Mouse (Mus musculus) adrenal gland, postnatal 14 days (tissue): ENCODE results near the gene Gm10521. TPM values are rescaled to one million over a fixed set of nuclear protein-coding genes. Genes with fewer than 3 reads are reported as not detected.
"Not testable (repeated sequence)": the region's sequence is repeated elsewhere in the genome, so short reads cannot be mapped to it uniquely, and the experiment has no call there.

Source experiments
- DNase-seq: peaks from one replicate; pipeline ENCODE4 v3.0.0; 2021; ENCODE audit warnings: mixed read lengths
- long read RNA-seq, 2 experiments: library from polyadenylated mRNA; stranded (forward); transcript quantifications; one replicate each; pipeline ENCODE4 v2.0.0; 2021
- total RNA-seq: library from RNA; stranded (reverse); gene quantifications from 2 replicates; pipeline ENCODE4 v1.2.3, GENCODE M21; 2021

The Gm10521 gene
- 0.11 and 0.75 TPM in 2 replicates for total RNA-seq
- long read RNA-seq, experiment 1: 0 reads
- long read RNA-seq, experiment 2: 0 reads

DNA sequence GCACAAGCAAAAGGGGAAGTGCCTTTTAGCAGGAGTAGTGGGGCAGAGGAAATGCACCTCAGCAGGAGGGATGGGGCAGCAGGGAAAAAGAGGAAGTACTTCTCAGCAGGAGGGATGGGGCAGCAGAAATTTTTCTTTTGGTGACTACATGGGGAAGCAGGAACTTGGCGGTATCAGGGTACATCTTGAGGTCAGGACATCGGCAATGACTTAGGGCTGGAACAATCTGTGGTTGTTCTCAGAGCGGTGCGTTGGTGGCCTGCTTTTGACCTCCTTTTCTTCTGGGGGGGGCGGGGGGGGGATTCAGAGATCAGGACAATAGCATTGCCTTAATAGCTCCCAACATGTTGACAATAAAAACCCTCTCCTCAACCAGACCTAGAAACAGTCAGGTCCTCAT, at the start of gene Gm10521:
Gm10521 (plus strand) TSS at position 301 of the 400 bp plus-strand sequence.
- not testable (repeated sequence) for DNase-seq

DNA sequence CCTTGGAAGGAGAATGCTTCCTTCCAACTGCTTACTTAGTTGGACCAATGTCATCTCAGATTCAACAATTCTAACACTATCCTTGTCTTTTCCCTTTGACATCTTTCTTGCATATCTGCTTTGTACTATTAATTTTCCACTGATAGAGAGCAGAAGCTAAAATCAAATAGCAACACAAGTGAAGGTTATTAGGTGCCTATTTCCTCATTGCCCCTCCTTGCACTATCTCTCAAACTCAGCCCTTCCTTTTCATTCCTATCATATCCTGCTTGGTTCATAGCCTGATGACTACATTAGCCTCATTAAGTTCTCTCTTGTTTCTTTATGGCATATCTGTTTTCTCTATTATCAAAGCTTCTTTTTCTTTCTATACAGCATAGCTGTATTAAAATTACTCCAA, 47.3 kb upstream of the Gm10521 start:
- no peak for DNase-seq

DNA sequence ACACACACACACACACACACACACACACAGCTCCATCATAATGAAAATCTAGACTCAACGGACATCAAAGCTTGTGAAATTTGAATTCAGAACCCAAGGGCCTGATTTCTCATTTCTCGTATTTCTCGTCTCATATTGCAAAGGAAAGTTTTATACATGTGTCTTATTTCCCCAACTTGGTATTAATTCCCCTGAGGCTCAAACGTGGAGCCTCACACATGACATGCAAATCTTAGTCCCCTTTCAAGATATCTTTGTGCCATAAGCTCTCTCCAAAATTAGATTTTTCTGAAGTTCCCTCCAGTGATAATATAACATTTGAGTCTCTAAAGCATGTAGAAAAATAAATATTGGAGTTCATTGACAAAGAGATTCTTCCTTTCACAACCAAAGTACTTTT, 46.7 kb upstream of the Gm10521 start:
- DNase-seq: no peak

DNA sequence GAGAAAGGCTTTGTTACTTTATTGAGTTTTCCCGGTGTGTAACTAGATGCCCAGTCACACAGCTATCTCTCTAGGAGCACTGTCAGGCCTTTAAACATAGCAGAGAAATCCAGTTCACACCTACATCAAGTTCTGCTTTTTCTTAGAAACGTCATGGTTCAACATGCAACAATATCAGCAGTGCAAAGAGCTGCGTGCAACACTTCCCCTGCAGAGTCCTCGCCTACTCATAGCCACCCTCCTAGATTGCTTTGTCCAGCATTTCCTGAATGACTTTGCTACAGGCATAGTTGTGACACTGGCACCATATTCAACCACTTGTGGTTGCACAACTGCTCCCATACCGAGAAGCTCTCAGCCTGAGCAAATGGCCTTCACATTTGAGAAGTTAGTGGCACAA, 46.0 kb upstream of the Gm10521 start:
- DNase-seq: no peak

DNA sequence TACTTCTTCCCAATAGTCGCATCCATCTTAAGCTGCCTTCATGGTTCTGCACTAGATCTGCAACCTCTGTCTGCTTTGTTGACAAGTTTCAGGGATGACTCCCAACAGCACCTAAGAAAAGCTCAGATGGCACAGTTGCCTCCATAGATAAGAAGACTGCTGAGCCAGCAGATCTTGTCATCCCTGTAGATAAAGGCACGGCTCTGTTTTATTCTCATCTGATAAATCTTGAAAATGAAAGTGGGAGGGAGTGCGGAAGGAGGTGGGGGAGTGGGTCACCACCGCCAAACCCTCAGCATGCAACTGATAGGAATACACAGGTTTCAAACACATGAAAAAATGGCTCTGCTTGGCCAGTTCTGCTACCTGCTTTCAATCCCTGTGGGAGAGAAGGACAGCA, 30.0 kb upstream of the Gm10521 start:
- no peak for DNase-seq

DNA sequence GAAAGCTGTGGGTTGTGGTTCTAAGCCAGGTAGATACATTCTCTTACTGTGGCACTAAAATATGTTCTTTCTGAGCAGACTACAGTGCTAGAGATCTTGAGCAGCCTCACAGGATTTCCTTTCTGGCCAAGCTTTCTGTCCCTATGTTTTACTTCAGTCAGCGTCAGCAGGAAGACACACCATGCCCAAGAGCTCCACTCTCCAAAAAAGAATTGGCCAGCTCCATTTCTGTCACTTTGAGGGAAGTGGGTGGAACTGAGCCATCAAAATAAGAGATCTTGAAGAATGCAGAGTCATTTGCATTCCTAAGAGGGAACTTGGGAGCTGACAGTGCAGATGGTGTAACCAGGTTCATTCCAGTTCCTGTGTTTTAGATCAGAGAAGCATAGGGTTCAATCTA, 8.5 kb upstream of the Gm10521 start:
- no peak for DNase-seq

DNA sequence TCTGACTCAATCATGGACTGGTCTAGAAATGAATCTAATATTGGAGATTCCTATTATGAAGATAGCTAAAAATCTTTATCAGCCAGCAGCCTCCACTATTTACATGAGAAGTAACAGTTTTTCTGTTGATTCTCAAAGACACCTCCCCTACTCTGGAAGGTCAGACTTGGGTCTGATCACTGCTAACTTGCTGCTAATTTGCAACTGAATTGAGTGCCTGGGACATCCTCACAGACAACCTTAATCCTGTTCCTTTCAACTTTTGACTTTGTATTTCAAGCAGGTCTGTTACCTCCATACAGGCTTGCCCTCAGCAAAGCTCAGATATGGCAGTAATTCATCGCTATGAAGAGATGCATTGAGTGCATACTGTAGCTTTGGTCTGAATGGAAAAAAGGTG, 8.5 kb downstream of the Gm10521 start:
- DNase-seq: no peak

DNA sequence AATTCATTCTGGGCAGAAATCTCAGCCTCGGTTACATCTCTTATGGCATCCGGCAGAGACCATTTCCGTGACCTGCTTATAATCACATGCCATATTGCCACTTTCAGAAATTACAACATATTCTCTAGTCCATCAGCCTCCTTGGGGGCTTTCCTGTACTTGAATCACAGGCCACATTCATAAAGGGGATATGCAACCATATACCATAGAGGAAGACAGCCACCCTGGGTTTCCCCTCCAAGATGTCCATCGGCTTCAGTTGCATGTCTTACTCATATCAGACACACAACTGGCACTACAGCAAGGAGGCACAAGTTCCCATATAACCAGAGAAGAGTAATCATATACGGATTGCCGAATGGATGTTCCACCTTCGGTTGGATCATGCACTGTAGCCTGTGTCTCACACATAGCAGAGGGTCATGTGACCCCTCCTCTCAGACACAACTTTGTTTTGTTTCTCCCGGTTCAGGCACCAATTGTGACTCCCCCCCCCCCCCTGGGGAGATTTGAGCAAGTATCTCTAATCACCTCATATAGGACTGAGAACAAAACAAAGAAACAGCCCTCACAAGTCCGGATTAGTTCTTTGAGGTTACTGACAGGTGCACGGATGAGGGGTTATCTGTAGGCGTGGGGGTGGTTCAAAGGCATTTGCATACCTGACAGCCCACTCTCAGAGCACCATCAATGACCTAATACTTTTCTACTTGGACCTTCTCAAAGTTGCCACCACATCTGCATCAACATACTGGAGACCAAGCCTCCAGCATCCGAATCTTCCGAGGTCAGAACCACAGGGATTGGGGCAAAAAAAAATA, 20.4 kb downstream of the Gm10521 start:
- DNase-seq: no peak

DNA sequence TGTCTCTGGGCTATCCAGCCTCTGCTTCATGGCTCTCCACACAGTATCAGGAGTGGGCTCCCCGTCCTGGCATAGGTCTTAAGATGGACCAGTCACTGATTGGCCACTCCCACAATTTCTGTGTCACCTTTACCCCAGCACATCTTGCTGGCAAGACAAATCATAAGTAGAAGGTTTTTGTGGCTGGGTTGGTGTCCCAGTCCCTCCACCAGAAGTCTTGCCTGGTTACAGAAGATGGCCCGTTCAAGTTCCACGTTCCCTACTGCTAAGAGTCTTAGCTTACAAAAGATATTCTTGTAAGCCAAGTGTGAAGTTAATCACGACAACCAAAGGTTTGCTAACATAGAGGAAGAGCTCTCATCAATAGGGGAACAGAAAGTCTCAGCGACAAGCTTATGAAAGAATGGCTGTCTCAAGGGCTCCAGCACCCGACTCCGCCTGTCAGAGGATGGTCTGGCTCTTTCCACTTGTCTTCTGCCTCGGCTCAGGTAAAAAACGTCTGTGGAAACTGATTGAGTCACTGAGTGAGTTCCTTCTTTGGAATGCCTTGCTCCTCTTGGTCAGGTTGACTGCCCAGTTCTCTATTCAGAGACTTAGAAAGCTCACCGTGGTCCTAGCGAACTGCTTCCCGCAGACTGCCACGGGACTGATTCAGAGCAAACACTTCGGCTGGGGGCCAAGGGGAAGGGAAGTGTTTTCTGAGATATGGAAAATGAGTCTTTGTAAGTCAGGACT, 22.0 kb downstream of the Gm10521 start, which contains the start of gene Slamf6:
Slamf6 (plus strand) TSS at position 211 of the 735 bp plus-strand sequence.
- DNase-seq: no peak

DNA sequence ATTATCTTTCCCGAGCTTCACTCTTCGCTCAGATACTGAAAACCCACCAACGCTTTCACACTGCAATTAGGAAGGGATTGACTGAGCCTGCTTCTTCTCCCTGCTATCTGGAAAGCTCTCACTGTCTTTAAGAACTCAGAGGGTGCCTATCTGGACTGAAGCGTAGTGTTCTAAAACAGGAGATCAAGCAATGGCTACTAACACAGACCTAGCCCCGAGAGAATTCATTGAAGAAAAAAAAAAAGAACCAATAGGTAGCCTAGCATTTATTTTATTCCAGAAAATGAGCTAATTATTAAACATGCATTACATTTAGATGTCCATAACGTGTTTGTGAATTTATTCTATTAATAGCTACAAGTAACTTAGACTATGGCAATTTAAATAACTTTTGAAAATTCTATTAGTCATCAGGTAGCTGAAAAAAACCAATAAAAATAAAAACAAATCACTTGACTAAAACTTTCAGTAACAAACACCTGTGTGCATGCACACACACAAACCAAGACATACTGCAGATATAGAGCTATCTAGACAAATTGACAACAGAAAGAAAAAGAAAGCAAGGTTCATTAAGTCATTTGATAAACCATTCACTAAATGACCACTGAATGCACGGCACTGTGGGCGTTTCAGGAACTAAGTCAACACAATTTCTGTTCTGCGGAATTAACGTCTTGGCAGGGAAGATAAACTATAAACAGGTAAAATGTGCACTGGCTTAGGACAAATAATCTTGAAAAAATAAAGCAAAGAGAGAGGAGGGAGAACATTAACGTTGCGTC, 22.9 kb downstream of the Gm10521 start:
- no peak for DNase-seq

DNA sequence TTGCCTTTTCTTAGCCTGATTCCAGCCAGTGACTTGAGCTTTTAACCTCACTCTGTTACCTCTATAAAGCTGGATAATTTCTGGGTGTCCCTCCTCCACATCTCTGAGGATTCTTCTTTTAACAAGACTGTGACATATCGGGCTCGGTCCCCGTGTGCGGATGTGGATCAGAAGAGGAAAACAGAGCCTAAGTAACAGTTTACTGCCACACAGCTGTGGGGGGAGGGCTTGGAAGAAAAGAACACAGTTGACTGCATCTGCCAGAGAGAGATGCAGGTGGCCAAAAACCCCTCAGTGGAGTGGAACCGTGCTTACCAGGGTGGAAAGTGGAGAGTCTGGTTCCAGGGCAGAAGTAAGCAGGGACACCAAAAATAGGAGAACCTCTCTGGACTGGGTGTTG, 23.7 kb downstream of the Gm10521 start:
- DNase-seq: no peak

DNA sequence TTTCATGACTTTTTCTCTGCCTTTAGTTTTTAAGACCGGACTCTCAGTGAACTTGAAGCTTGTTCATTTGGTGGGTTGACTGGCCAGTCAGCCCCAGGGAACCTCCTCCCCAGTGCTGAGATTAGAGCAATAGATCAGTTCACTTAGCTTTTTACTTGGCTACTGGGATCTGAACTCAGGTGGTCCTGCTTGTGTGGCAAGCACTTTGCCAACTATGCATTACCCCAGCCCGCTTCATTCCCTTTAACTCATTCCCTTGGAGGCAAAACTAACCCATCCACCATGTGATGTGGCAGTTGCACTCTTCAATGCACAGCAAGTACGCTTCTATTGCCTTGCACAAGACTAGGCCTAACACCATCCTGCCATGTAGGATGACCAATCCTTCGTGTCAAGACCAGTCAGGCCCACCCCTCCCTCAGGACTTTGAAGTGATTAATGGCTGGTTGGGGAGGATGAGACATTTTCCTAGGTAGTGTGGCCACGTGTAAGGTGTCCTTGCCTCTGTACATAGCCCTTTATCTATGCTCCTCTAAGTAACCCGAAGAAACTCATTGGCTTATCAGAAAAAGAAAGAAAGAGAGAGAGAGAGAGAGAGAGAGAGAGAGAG, 24.5 kb downstream of the Gm10521 start:
- DNase-seq: no peak

DNA sequence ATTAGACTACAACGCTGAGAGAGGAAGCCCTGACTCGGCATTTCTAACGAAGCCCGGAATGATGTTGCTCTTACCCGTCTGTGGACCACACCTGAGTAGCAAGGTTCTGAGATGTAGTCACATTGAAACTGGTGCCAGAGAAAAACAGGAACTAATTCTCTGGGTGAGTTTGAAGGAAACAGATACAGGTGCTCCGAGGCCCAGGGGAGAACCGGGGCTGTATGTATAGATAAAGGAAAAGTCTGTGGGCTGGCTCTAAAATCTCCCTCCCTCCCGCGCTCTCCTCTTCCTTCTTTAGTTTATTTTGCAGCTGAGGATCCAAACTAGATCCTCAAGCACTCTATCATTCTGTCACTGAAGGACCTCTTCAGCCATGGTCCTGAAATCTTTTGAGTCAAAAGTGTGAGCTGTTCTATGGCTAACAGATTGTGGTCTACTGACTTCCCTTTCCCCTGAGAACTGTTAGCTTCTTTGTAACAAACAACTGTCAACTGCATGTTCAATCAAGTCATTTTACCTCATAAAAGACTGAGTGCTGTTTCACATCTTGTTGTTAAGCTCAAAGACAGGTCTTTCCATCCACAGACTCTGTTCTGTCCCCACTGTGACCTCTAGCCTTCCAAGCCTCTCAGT, 25.6 kb downstream of the Gm10521 start:
- DNase-seq: no peak

DNA sequence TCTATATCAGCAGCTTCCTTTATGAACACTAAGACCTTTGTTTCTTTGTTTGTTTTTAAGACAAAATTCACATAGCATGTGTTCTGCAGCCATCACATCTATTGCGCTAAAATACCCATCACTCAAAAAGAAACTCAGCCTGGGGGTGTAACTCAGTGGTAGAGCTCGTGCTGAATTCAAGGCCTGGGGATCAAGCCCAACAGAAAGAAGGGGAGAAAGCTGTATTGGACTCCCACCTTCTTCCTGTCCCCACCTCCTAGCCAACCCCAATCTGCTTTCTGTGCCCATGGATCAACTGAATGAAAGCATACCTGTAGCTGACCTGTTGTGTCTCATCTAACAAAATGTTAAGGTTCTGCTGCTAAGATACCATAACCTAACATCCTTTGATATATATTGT, 26.2 kb downstream of the Gm10521 start:
- DNase-seq: no peak

DNA sequence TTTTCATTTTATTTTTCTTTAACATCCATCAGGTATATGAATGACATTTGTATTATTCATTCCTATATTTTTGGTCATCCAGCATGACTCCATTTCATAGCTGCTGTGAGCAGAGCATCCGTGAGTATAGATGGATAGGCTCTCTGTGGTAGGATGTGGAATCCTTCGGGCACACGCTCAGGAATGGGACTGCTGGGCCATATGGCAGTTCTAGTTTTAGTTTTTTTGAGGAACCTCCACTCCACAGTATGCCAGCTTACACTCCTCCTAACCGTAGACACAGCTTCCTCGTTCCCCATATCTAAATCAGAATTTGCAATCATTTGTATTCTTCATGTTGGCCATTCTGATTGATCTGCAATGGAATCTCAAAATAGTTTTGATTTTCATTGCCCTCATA, 27.4 kb downstream of the Gm10521 start:
- DNase-seq: no peak

DNA sequence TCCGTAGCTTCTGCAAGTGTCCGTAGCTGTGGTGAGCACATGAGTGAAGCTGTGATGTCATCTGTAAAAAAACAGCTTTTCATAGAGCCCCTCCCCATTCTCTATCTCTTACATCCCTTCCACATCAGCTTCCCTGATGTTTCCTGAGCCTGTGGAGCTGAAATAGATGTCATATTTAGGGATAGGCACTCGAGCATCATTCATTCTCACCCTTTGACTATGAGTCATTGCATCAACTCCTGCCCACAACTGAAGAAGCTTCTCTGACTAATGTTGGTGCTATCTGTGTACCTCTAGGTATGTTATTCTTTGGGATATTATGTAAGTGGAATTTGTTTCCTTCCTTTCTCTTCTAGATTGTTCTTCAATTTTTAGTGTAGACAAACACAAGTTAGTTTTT, 29.4 kb downstream of the Gm10521 start:
- DNase-seq: no peak

DNA sequence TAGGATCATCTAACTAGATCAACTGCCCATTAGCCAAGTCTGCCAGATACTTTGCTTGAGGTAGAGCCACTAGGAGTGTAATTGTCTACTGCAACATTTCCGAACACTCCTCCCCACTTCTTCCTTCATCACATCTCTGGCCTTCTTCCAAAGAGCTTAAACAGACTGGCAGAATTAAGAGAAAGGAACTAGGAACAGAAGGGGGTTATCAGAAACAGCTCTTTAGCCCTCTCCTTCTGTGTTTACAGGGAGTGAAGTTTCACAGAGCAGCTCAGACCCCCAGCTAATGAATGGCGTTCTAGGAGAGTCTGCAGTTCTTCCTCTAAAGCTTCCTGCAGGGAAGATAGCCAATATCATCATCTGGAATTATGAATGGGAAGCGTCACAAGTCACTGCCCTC, 38.4 kb downstream of the Gm10521 start:
- no peak for DNase-seq

DNA sequence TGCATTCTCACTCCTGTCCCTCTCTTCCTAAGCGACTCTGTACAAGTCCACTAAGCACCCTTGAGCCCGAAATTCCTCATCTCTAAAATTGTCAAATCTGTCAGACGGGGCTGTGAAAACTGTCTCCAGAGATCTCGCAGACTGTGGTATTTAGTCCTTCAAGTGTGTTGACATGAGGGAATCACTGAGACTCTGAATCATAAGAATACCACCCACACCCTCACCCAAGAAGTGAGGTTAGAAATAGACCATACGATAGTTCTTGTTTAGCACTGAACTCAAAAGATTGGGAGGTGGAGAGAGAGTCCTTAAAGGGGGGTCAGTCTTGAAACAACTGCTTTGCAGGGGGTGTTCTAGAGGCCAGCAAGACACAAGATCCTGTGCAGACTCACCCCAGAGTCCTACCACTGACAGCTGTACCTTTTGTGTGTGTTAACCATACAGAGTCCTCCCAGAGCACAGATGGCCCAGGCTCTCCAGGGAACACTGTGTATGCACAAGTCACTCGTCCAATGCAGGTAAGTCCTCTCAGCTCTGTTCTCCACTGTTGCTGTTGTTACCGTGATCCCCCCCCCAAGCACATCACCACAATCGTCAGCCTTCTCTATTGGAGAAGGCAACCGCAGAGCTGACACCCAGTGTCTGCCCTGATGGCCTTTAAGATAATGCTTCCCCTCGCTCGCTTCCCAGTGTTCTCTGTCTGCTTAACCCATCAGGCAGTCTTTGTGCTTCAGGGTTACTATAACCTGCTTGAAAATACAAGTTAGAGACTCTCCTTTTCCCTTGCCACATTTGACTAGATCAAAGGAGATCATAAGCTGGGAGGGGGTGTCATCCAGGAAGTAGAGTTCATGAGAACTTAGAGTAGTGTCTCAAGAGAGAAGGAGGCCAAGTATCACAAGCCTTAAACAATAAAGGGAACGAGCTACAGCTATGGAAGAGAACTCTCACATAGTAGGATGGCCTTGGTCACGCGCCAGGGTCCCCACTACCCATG, 43.8 kb downstream of the Gm10521 start:
- DNase-seq: no peak

DNA sequence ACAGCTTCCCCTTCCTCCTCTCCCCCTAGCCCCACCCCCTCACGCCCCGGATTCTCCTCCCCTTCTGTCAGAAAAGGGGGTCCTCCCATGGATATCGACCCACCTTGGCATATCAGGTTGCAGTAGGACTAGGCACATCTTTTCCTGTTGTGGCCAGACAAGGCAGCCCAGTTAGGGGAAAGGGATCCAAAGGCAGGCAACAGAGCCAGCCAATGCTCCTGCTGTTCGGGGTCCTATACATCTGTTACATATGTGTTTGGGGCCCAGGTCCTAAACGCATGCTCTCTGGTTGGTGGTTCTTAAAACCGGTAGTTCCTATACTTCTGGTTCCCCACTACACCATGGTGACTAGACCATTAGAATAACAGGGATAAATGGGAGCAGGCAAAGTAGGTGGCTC, 45.2 kb downstream of the Gm10521 start:
- DNase-seq: no peak

DNA sequence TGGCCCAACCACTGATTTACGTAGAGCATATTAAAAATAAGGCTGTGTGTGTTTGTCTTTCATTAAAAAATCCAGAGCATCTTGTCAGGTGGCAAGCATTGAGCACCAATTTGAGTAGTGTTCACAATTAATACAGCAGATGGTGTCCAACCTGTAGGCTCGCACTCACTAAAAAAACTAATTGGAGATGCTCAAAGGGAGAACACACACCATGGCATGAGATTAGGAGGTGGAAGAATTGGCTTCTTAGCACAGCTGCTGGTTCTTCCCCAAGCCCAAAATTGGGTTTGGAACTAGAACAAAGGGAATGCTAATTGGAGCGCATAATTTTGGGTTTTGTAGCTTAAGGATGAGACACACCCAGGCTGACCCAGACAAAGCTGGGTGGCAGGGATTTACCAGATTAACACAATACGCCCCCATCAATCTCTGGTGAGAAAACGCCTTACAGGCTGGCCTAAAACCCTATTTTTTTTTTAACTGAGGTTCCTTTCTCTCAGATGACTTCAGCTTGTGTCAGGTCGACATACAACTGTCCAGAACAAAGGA, 51.1 kb downstream of the Gm10521 start:
- no peak for DNase-seq
